Mouse (Mus musculus) heart, adult 2 months (tissue): ENCODE results near the gene Abca5.

Experiments used
- CTCF ChIP-seq: fragments of 200-600 bp; IDR thresholded peaks from 2 replicates; pipeline ENCODE4 v1.8.1; 2022; ENCODE audit warnings: antibody characterized with exemption, mild to moderate bottlenecking, moderate library complexity
- EP300 ChIP-seq: fragments of 200-500 bp; IDR thresholded peaks from 2 replicates; pipeline ENCODE4 v1.6.1; 2011; ENCODE audit warnings: low read depth, low read length, control low read depth; ENCODE audit not compliant: insufficient read depth
- POLR2A ChIP-seq: fragments of 200-500 bp; IDR thresholded peaks from 2 replicates; pipeline ENCODE4 v1.6.1; 2011; ENCODE audit warnings: mild to moderate bottlenecking, low read depth, low read length, control low read depth; ENCODE audit not compliant: insufficient read depth

DNA sequence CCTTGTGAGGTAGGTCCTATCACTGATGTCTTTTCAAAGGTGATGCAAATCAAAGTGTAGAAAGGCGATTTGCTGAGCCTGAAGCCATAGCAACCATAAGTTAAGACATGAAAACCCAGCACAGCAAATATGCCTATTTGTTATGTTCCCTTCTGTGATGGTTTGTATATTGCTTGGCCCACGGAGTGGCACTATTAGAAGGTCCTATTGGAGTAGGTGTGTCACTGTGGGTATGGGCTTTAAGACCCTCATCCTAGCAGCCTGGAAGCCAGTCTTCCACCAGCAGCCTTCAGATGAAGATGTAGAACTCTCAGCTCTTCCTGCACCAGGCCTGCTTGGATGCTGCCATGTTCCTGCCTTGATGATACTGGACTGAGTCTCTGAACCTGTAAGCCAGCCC, 48.0 kb upstream of the Abca5 start:
- TF ChIP-seq CTCF = no peak
- no peak for TF ChIP-seq POLR2A
- no peak for TF ChIP-seq EP300
